Mouse (Mus musculus): ENCODE data around the gene Trmt1. TPM values are rescaled to one million over a fixed set of nuclear protein-coding genes. Genes with fewer than 3 reads are reported as not detected.

Gene Trmt1
- 89.5 and 94.8 TPM in 2 replicates for total RNA-seq (2014; rRNA removed)
- 59.8 and 67.5 TPM in 2 replicates for polyA plus RNA-seq (2015; fragmentation: Nextera tagmentation; extraction: Ambion mirVana)

DNA sequence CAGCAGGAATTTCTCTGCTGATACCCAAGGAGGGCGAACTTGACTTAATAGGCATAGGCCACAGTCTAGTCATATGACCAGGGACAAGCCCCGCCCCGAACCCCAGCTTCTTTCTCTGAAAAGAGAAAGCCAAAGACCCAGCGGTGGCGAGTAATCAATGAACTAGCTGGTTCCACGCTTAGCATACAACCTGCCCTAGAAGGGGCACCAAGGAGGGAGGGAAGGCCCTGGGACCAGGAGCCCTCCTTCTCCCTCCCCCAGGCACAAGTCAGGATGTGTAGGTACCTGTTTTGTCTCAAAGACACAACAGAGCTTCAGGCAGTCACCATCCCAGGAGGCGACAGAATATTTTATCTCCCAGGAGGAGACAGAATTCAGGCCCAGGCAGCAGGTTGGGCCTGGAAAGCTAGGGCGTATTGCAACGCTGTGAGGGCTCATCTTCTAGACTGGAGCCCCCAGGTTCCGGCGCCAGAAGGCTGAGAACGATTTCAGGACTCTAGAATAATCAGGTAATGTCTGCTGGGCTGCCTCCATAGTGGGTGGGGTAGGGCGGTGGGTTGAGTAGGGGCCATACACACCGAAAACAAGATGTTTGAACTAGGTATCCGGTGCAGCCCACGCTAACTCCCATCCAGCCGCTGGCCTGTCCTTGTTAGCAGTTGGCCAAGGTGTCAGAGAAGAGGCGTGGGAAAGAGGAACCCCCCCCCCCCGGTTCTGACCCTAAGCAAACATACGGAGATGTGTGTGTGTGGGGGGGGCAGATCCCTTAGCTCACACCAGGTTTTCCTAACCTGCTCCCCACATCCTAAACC, at the start of gene Trmt1:
Gene Trmt1 (plus strand): TSS at position 117 of the 812 bp plus-strand sequence.
- no peak for DNase-seq
- WGBS: 10% methylated on average over 20 of the region's 20 CpGs
- H3K4me3 ChIP-seq (ENCODE audit: low read depth, low read length): peak within 1 kb of the TSS; percentile 99
- H3K9ac ChIP-seq: peak within 1 kb of the TSS; percentile 89
- H3K4me1 ChIP-seq (ENCODE audit: insufficient read depth): peaks cover 19% of the 10 kb centered on the region
- H3K4me2 ChIP-seq (ENCODE audit: low read depth): peak within 1 kb of the TSS; percentile 75
- H3K27ac ChIP-seq (ENCODE audit: low read depth, low read length): peak within 1 kb of the TSS; percentile 80
- H3K9me3 ChIP-seq (ENCODE audit: low read length): no peaks in the 10 kb centered on the region
- no peak for ATAC-seq
- no peaks in the 10 kb centered on the region for H3K27me3 ChIP-seq (ENCODE audit: insufficient read depth, low read length)
- no peak for TF ChIP-seq CTCF (IDR thresholded peaks at IDR 0.05; ENCODE audit: low read depth)
- H3K36me3 ChIP-seq (ENCODE audit: insufficient read depth): peaks cover 5% of the 10 kb centered on the region; the same call in 1 of the 2 replicates

DNA sequence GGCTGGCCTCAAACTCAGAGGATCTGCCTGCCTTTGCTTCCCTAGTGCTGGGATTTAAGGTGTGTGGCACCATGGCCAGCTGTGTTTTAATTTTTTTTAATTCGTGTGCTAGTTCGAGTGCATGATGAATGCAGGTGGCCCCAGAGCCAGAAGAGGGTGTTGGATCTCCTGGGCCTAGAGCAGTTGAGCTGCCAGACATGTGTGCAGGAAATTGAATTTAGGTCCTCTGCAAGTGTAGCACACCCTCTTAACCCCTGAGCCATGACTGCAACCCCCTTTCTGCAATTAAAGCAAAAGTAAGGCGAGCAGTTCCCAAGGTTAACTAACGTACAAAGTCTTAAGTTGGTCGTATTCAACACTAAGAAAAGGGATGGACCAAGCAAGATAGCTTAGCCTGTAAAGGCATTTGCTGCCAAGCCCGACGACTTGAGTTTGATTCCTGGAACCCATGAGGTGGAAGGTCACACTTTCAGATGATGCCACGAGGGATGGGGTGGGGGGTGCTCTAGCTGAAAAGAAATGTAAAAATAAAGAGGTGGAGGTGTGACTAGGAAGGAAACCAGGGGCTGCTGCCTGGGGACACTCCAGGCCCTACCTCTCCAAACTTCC, 48.1 kb upstream of the Trmt1 start:
- Histone ChIP-seq H3K4me3 (ENCODE audit: low read depth, low read length) (peak overlapping the region; percentile 53), H3K4me2 (ENCODE audit: low read depth) (peak overlapping the region; percentile 91), H3K9me3 (ENCODE audit: low read length) (no peaks in the 10 kb centered on the region), H3K27ac (ENCODE audit: low read depth, low read length) (no peak overlapping the region), H3K9ac (peak overlapping the region; percentile 66), H3K4me1 (ENCODE audit: insufficient read depth) (no peaks in the 10 kb centered on the region; the same call in 1 of the 2 replicates), H3K36me3 (ENCODE audit: insufficient read depth) (peaks cover 8% of the 10 kb centered on the region), H3K27me3 (ENCODE audit: insufficient read depth, low read length) (no peaks in the 10 kb centered on the region)
- ATAC-seq (no peak), DNase-seq (no peak)
- no peak for TF ChIP-seq CTCF (IDR thresholded peaks at IDR 0.05; ENCODE audit: low read depth)
- WGBS: 42% methylated on average over 8 of the region's 8 CpGs

DNA sequence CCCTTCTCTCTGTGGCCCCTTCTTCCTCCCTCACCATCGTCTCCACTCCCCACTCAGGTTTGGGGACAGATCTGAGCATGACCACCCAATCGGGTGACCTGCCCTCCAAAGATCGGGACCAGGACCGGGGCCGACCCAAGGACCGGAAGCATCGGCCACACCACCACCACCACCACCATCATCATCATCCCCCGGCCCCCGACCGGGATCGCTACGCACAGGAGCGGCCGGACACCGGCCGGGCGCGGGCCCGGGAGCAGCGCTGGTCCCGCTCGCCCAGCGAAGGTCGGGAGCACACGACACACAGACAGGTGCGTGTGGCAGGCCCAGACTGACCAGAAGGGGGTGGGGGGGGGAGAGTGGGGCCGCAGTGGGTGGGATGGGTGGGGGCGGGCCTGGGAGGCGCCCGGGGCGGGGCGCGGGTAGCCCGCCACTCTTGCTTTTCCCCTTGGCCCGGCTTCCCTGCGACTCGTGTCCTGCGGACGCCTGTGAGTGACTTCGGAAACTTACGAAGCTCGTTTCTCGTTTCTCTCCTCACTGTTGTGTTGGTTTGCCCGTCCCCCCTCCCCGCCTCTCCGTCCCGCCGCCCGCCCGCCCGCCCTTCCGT, 47.4 kb upstream of the Trmt1 start:
- Histone ChIP-seq H3K36me3 (ENCODE audit: insufficient read depth) (peaks cover 2% of the 10 kb centered on the region; the same call in 1 of the 2 replicates), H3K4me2 (ENCODE audit: low read depth) (peak overlapping the region; percentile 91), H3K9ac (peak overlapping the region; percentile 66), H3K27me3 (ENCODE audit: insufficient read depth, low read length) (no peaks in the 10 kb centered on the region), H3K4me1 (ENCODE audit: insufficient read depth) (no peaks in the 10 kb centered on the region; the same call in 1 of the 2 replicates), H3K4me3 (ENCODE audit: low read depth, low read length) (peak overlapping the region; percentile 53), H3K27ac (ENCODE audit: low read depth, low read length) (peak overlapping the region; percentile 83), H3K9me3 (ENCODE audit: low read length) (no peaks in the 10 kb centered on the region)
- DNase-seq: no peak
- no peak for TF ChIP-seq CTCF (IDR thresholded peaks at IDR 0.05; ENCODE audit: low read depth)
- under 1% methylated on average over 46 of the region's 52 CpGs for WGBS
- no peak; the same call in 1 of the 2 replicates for ATAC-seq

DNA sequence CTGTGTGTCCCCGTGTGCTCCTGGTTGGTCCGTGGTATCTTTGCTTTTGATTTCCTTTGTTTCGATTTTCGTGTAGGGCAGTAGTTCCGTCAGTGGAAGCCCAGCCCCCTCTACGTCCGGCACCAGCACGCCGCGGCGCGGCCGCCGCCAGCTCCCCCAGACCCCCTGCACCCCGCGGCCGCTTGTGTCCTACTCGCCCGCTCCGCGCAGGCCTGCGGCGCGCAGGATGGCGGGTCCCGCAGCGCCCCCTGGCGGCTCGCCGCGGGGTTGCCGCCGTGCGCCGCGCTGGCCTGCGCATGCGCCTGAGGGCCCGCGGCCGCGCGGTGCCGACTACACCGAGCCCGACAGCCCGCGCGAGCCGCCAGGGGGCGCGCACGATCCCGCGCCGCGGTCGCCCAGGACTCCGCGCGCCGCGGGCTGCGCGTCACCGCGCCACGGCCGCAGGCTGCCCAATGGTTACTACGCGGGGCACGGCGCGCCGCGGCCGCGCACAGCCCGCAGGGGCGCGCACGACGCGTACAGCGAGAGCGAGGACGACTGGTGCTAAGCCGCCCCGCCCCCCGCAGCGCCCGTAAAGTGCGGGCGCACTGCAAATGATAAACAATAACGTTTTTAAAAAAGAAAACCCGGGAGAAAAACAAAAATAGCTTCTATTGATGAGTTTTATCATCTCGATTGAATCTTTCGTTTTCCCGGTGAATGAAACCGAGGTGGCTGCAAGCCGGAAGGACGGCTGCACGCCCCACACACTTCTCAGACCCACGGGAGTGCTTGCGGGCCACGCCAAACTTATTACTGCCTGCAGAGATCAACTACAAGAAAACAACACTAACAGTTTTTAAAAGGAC, 46.7 kb upstream of the Trmt1 start:
- H3K36me3 ChIP-seq (ENCODE audit: insufficient read depth): no peaks in the 10 kb centered on the region; the same call in 1 of the 2 replicates
- peak overlapping the region; percentile 53 for H3K4me3 ChIP-seq (ENCODE audit: low read depth, low read length)
- H3K4me2 ChIP-seq (ENCODE audit: low read depth): peak overlapping the region; percentile 91
- no peaks in the 10 kb centered on the region for H3K27me3 ChIP-seq (ENCODE audit: insufficient read depth, low read length)
- ATAC-seq: peak; percentile 94
- WGBS: under 1% methylated on average over 77 of the region's 106 CpGs
- peak overlapping the region; percentile 83 for H3K27ac ChIP-seq (ENCODE audit: low read depth, low read length)
- H3K4me1 ChIP-seq (ENCODE audit: insufficient read depth): no peaks in the 10 kb centered on the region; the same call in 1 of the 2 replicates
- peak; percentile 66 for TF ChIP-seq CTCF (IDR thresholded peaks at IDR 0.05; ENCODE audit: low read depth)
- peak overlapping the region; percentile 66 for H3K9ac ChIP-seq
- peak; percentile 98 for DNase-seq
- no peaks in the 10 kb centered on the region for H3K9me3 ChIP-seq (ENCODE audit: low read length)

GRCm38 (mm10) chr8:84640010-84640588, 46.0 kb upstream of the Trmt1 start:
- Histone ChIP-seq H3K4me3 (ENCODE audit: low read depth, low read length) (peak overlapping the region; percentile 53), H3K9me3 (ENCODE audit: low read length) (no peaks in the 10 kb centered on the region), H3K27me3 (ENCODE audit: insufficient read depth, low read length) (no peaks in the 10 kb centered on the region), H3K36me3 (ENCODE audit: insufficient read depth) (no peaks in the 10 kb centered on the region; the same call in 1 of the 2 replicates), H3K9ac (peak overlapping the region; percentile 48; the same call in 1 of the 2 replicates), H3K4me1 (ENCODE audit: insufficient read depth) (no peaks in the 10 kb centered on the region), H3K4me2 (ENCODE audit: low read depth) (peak overlapping the region; percentile 91), H3K27ac (ENCODE audit: low read depth, low read length) (no peak overlapping the region)
- WGBS: 24% methylated on average over 9 of the region's 9 CpGs
- no peak for DNase-seq
- TF ChIP-seq CTCF (IDR thresholded peaks at IDR 0.05; ENCODE audit: low read depth): no peak
- ATAC-seq: no peak

All from forebrain, postnatal 0 days (tissue).